Mouse (Mus musculus): ENCODE results near the gene Rfk. TPM values are rescaled to one million over a fixed set of nuclear protein-coding genes. Genes with fewer than 3 reads are reported as not detected.

The Rfk gene
- polyA plus RNA-seq (2017; shearing (Covaris generic)), result 100 to 1,000 TPM in 1 of 2 experiments, 10 to 100 TPM in 1; 65.1 to 134 TPM

DNA sequence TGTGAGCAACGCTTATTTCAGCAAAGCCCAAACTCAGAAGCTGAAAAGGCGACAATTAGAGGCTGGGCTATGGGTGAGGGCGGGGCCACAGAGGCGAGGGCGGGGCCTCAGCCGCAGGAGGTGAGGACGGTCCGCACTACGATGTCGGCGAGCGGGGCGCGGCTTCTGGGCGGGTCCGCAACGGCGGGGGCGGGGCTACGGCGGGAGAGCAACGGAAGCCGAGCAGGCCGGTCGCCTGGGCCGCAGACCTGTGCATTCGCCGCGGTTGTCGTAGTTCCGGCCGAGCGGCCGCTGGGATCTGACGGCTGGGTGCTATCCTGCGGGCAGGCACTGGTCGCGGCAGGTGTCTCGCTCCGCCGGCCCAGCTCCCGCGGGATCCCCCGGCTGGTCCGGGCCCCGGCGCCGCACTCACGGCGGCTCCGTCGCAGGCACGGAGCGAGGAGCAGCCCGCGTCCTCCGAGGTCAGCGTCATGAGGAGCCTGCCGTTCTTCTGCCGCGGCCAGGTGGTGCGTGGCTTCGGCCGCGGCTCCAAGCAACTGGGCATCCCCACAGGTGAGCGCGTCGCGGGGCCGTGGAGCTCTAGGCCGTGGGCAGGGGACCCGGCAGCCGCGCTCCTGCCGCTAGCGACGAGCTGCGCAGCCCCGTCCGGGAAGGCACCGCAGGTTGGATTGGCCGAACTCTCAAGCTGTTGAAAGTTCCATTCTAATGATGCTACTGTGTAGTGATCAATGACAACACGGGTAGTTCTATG lies at the start of gene Rfk:
TSS of gene Rfk (plus strand) at position 203 of the 751 bp plus-strand sequence.

DNA sequence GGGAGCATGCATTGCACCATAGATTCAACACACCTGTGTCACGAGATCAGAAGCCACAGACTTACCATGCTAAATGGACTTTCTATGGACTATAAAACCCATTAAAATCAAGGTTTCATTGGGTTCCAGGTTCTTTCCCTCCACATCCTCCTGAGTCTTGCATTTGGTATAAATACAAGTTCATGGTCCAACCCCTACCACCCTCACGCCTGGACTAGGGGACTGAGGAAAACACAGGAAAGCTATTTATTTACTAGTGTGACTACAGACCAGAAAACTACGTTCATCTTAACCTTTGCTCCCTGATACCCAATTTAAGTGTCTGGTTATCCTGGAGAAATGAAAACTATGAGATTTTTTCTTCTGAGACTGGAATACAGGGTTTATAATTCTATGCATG lies 21.1 kb upstream of the Rfk start, which contains the start of gene Gcnt1:
TSS of gene Gcnt1 (minus strand) at position 144 of the 400 bp plus-strand sequence.

Other genes with a start within 250 kb of the Rfk start
- gene Gcnt1, start 21.2 kb upstream of the Rfk start, polyA plus RNA-seq (2017; shearing (Covaris generic)), result 10 to 100 TPM; 18.5 to 20.0 TPM